Mouse (Mus musculus): ENCODE measurements around the gene Mrps27. TPM values are rescaled to one million over a fixed set of nuclear protein-coding genes. Genes with fewer than 3 reads are reported as not detected.

The Mrps27 gene
- polyA plus RNA-seq, 1 experiment from 2014 or later = 62.2 TPM

Other genes with a start within 250 kb of the Mrps27 start
- 0.96 and 1.2 TPM in 2 replicates for gene Zfp366, start 160.0 kb upstream of the Mrps27 start, polyA plus RNA-seq (2015; fragmentation: Nextera tagmentation; extraction: Ambion mirVana)
- 45.3 and 45.4 TPM in 2 replicates for gene Ptcd2, start 81 bp upstream of the Mrps27 start, polyA plus RNA-seq (2015; fragmentation: Nextera tagmentation; extraction: Ambion mirVana)
- gene Map1b, start 171.8 kb downstream of the Mrps27 start, polyA plus RNA-seq (2015; fragmentation: Nextera tagmentation; extraction: Ambion mirVana) = 63.4 and 76.4 TPM in 2 replicates